Mouse (Mus musculus) lung, embryonic 15.5 days (tissue): ENCODE data around the gene Anks1b. TPM values are rescaled to one million over a fixed set of nuclear protein-coding genes. Genes with fewer than 3 reads are reported as not detected.

ENCODE experiments used
- ATAC-seq: fragments of 200-750 bp; cut with Nextera tagmentation; 2 replicates; pipeline ENCODE4 v1.8.0; 2017; ENCODE audit warnings: moderate number of reproducible peaks, borderline replicate concordance; ENCODE audit not compliant: low FRiP score, low TSS enrichment; ENCODE audit errors: extremely low read depth
- H3K27ac ChIP-seq: fragments of 300-500 bp; sonication (generic); 2 replicates; pipeline ENCODE4 v1.5.1; 2015; ENCODE audit warnings: moderate library complexity, mild to moderate bottlenecking, inconsistent platforms
- H3K27me3 ChIP-seq: fragments of 300-500 bp; sonication (generic); 2 replicates; pipeline ENCODE4 v1.6.1; 2015; ENCODE audit warnings: inconsistent platforms
- H3K36me3 ChIP-seq: fragments of 300-500 bp; sonication (generic); 2 replicates; pipeline ENCODE4 v1.6.1; 2015; ENCODE audit warnings: inconsistent platforms
- H3K4me1 ChIP-seq: fragments of 300-500 bp; sonication (generic); 2 replicates; pipeline ENCODE4 v1.6.1; 2015; ENCODE audit warnings: inconsistent platforms
- H3K4me2 ChIP-seq: fragments of 300-500 bp; sonication (generic); 2 replicates; pipeline ENCODE4 v1.6.1; 2015; ENCODE audit warnings: inconsistent platforms, mild to moderate bottlenecking, moderate library complexity
- H3K4me3 ChIP-seq: fragments of 300-500 bp; sonication (generic); 2 replicates; pipeline ENCODE4 v1.5.1; 2015; ENCODE audit warnings: mild to moderate bottlenecking, inconsistent platforms
- H3K9ac ChIP-seq: fragments of 300-500 bp; sonication (generic); 2 replicates; pipeline ENCODE4 v1.6.1; 2015; ENCODE audit warnings: inconsistent platforms
- H3K9me3 ChIP-seq: fragments of 300-500 bp; sonication (generic); 2 replicates; pipeline ENCODE4 v1.6.1; 2016; ENCODE audit warnings: inconsistent platforms
- WGBS: fragments of 180-500 bp; shearing (Covaris S2); methylation state at CpG from one replicate; pipeline ENCODE4 v1.1.7; 2015; 5-methylcytosine and 5-hydroxymethylcytosine counted together
- polyA plus RNA-seq: library from polyadenylated mRNA; unstranded; fragments of >200 nt; fragmentation: Nextera tagmentation; extraction: Ambion mirVana; gene quantifications from 2 replicates; pipeline ENCODE4 v1.2.1, GENCODE M21; 2015

Gene Anks1b
- polyA plus RNA-seq, 1 experiment from 2014 or later, result 0.47 TPM

GRCm38 (mm10) chr10:90880854-90881560 lies 1007.7 kb downstream of the Anks1b start:
- Histone ChIP-seq H3K9me3 (no peaks in the 10 kb centered on the region), H3K4me3 (no peak overlapping the region), H3K9ac (no peak overlapping the region), H3K36me3 (no peaks in the 10 kb centered on the region), H3K4me1 (no peaks in the 10 kb centered on the region), H3K27me3 (no peaks in the 10 kb centered on the region), H3K4me2 (no peak overlapping the region), H3K27ac (no peak overlapping the region)
- no peak for ATAC-seq
- WGBS, result 30% methylated on average over 8 of the region's 8 CpGs

- Histone ChIP-seq H3K36me3 (no peaks in the 10 kb centered on the region), H3K4me3 (no peak overlapping the region), H3K27me3 (no peaks in the 10 kb centered on the region), H3K27ac (no peak overlapping the region), H3K9me3 (no peaks in the 10 kb centered on the region), H3K4me1 (no peaks in the 10 kb centered on the region), H3K9ac (no peak overlapping the region), H3K4me2 (no peak overlapping the region)
- WGBS, result 67% methylated on average over 5 of the region's 5 CpGs
- ATAC-seq, result no peak
Measured at GRCm38 (mm10) chr10:90889566-90889965, 1016.3 kb downstream of the Anks1b start.

GRCm38 (mm10) chr10:90892728-90893127 lies 1019.4 kb downstream of the Anks1b start:
- Histone ChIP-seq H3K9me3 (no peaks in the 10 kb centered on the region), H3K27ac (no peak overlapping the region), H3K4me2 (no peak overlapping the region), H3K4me3 (no peak overlapping the region), H3K9ac (no peak overlapping the region), H3K27me3 (no peaks in the 10 kb centered on the region), H3K4me1 (no peaks in the 10 kb centered on the region), H3K36me3 (no peaks in the 10 kb centered on the region)
- no peak for ATAC-seq
- WGBS, result 83% methylated on average over 11 of the region's 11 CpGs

GRCm38 (mm10) chr10:90897894-90898293 lies 1024.6 kb downstream of the Anks1b start:
- H3K4me1 ChIP-seq, result no peaks in the 10 kb centered on the region
- ATAC-seq, result no peak
- WGBS, result 57% methylated on average over 3 of the region's 3 CpGs

GRCm38 (mm10) chr10:90904185-90904584 lies 1030.9 kb downstream of the Anks1b start:
- Histone ChIP-seq H3K9ac (no peak overlapping the region), H3K27me3 (no peaks in the 10 kb centered on the region), H3K36me3 (no peaks in the 10 kb centered on the region), H3K27ac (no peak overlapping the region), H3K4me1 (no peaks in the 10 kb centered on the region), H3K4me3 (no peak overlapping the region), H3K4me2 (no peak overlapping the region), H3K9me3 (no peaks in the 10 kb centered on the region)
- no peak for ATAC-seq

More at GRCm38 (mm10) chr10:90897894-90898293, 1024.6 kb downstream of the Anks1b start:
- Histone ChIP-seq H3K4me2 (no peak overlapping the region), H3K9ac (no peak overlapping the region), H3K27ac (no peak overlapping the region), H3K27me3 (no peaks in the 10 kb centered on the region), H3K4me3 (no peak overlapping the region), H3K9me3 (no peaks in the 10 kb centered on the region), H3K36me3 (no peaks in the 10 kb centered on the region)

GRCm38 (mm10) chr10:90907381-90907780 lies 1034.1 kb downstream of the Anks1b start:
- ATAC-seq, result no peak
- no peak overlapping the region for H3K4me3 ChIP-seq
- no peaks in the 10 kb centered on the region for H3K4me1 ChIP-seq
- H3K4me2 ChIP-seq, result no peak overlapping the region
- H3K9ac ChIP-seq, result no peak overlapping the region
- H3K27ac ChIP-seq, result no peak overlapping the region
- H3K36me3 ChIP-seq, result no peaks in the 10 kb centered on the region
- no peaks in the 10 kb centered on the region for H3K9me3 ChIP-seq
- 60% methylated on average over 8 of the region's 8 CpGs for WGBS
- H3K27me3 ChIP-seq, result no peaks in the 10 kb centered on the region

GRCm38 (mm10) chr10:90923476-90923875 lies 1050.2 kb downstream of the Anks1b start:
- ATAC-seq, result no peak
- Histone ChIP-seq H3K36me3 (no peaks in the 10 kb centered on the region), H3K4me3 (no peak overlapping the region), H3K27ac (no peak overlapping the region), H3K4me1 (no peaks in the 10 kb centered on the region), H3K4me2 (no peak overlapping the region), H3K9me3 (no peaks in the 10 kb centered on the region), H3K9ac (no peak overlapping the region), H3K27me3 (no peaks in the 10 kb centered on the region)
- 84% methylated on average over 7 of the region's 7 CpGs for WGBS

GRCm38 (mm10) chr10:90933088-90933487 lies 1059.8 kb downstream of the Anks1b start:
- H3K4me3 ChIP-seq, result no peak overlapping the region
- WGBS, result 53% methylated on average over 5 of the region's 5 CpGs
- no peak overlapping the region for H3K4me2 ChIP-seq
- no peak for ATAC-seq
- no peaks in the 10 kb centered on the region for H3K4me1 ChIP-seq
- H3K36me3 ChIP-seq, result no peaks in the 10 kb centered on the region
- H3K9ac ChIP-seq, result no peak overlapping the region
- H3K27me3 ChIP-seq, result no peaks in the 10 kb centered on the region
- no peak overlapping the region for H3K27ac ChIP-seq
- H3K9me3 ChIP-seq, result no peaks in the 10 kb centered on the region

- Histone ChIP-seq H3K36me3 (no peaks in the 10 kb centered on the region), H3K27ac (no peak overlapping the region), H3K9ac (no peak overlapping the region), H3K4me1 (no peaks in the 10 kb centered on the region), H3K4me3 (no peak overlapping the region), H3K9me3 (no peaks in the 10 kb centered on the region), H3K4me2 (no peak overlapping the region), H3K27me3 (no peaks in the 10 kb centered on the region)
- WGBS, result 36% methylated on average over 13 of the region's 13 CpGs
- ATAC-seq, result no peak
Measured at GRCm38 (mm10) chr10:90934678-90935077, 1061.4 kb downstream of the Anks1b start.

- Histone ChIP-seq H3K27me3 (no peaks in the 10 kb centered on the region), H3K4me1 (no peaks in the 10 kb centered on the region), H3K9ac (no peak overlapping the region), H3K9me3 (no peaks in the 10 kb centered on the region), H3K36me3 (no peaks in the 10 kb centered on the region), H3K4me3 (no peak overlapping the region), H3K4me2 (no peak overlapping the region), H3K27ac (no peak overlapping the region)
- WGBS, result 85% methylated on average over 5 of the region's 5 CpGs
- ATAC-seq, result no peak
Measured at GRCm38 (mm10) chr10:90937721-90938460, 1064.6 kb downstream of the Anks1b start.

- Histone ChIP-seq H3K27me3 (no peaks in the 10 kb centered on the region), H3K36me3 (no peaks in the 10 kb centered on the region), H3K4me3 (no peak overlapping the region), H3K4me1 (no peaks in the 10 kb centered on the region), H3K27ac (no peak overlapping the region), H3K9ac (no peak overlapping the region), H3K4me2 (no peak overlapping the region), H3K9me3 (no peaks in the 10 kb centered on the region)
- WGBS, result 68% methylated on average over 15 of the region's 15 CpGs
- no peak for ATAC-seq
Measured at GRCm38 (mm10) chr10:90940521-90941520, 1067.5 kb downstream of the Anks1b start.
